Mouse (Mus musculus): ENCODE data around the gene Hadha. TPM values are rescaled to one million over a fixed set of nuclear protein-coding genes. Genes with fewer than 3 reads are reported as not detected.

The Hadha gene
- polyA plus RNA-seq, 1 experiment, result 65.9 TPM

GRCm38 (mm10) chr5:30107186-30107585 lies 47.8 kb downstream of the Hadha start:
- Histone ChIP-seq H3K4me3 (ENCODE audit: insufficient read depth, poor library complexity, severe bottlenecking) (no peak overlapping the region), H3K36me3 (ENCODE audit: control insufficient read depth, insufficient read depth) (no peaks in the 10 kb centered on the region), H3K79me3 (ENCODE audit: low read depth) (no peaks in the 10 kb centered on the region), H3ac (ENCODE audit: control insufficient read depth, insufficient read length, low read depth) (no peak overlapping the region), H3K27me3 (ENCODE audit: control insufficient read depth, insufficient read depth, insufficient read length) (peaks cover 41% of the 10 kb centered on the region), H3K79me2 (ENCODE audit: control insufficient read depth, insufficient read depth) (no peaks in the 10 kb centered on the region)
- TF ChIP-seq CEBPB (IDR thresholded peaks at IDR 0.05; ENCODE audit: low read depth) (no peak), USF1 (IDR thresholded peaks at IDR 0.05; ENCODE audit: low read depth) (no peak), MYOD1 (IDR thresholded peaks at IDR 0.05; ENCODE audit: control insufficient read depth, insufficient read length, low read depth) (no peak), FOSL1 (IDR thresholded peaks at IDR 0.05; ENCODE audit: insufficient read depth, low read length, poor library complexity, severe bottlenecking) (no peak), MAX (IDR thresholded peaks at IDR 0.05) (no peak), MYOG (IDR thresholded peaks at IDR 0.05; ENCODE audit: control insufficient read depth, extremely low read depth, insufficient read length) (no peak), CTCF (IDR thresholded peaks at IDR 0.05; ENCODE audit: control insufficient read depth, insufficient read depth, insufficient read length) (no peak)

- TF ChIP-seq MYOD1 (IDR thresholded peaks at IDR 0.05; ENCODE audit: control insufficient read depth, insufficient read length, low read depth) (no peak), MAX (IDR thresholded peaks at IDR 0.05) (no peak), USF1 (IDR thresholded peaks at IDR 0.05; ENCODE audit: low read depth) (no peak), CEBPB (IDR thresholded peaks at IDR 0.05; ENCODE audit: low read depth) (no peak), CTCF (IDR thresholded peaks at IDR 0.05; ENCODE audit: control insufficient read depth, insufficient read depth, insufficient read length) (no peak), FOSL1 (IDR thresholded peaks at IDR 0.05; ENCODE audit: insufficient read depth, low read length, poor library complexity, severe bottlenecking) (no peak), MYOG (IDR thresholded peaks at IDR 0.05; ENCODE audit: control insufficient read depth, extremely low read depth, insufficient read length) (no peak)
- H3K27me3 ChIP-seq (ENCODE audit: control insufficient read depth, insufficient read depth, insufficient read length), result peaks cover 43% of the 10 kb centered on the region
- H3K79me3 ChIP-seq (ENCODE audit: low read depth), result no peaks in the 10 kb centered on the region
Measured at GRCm38 (mm10) chr5:30106756-30107155, 48.2 kb downstream of the Hadha start.

DNA sequence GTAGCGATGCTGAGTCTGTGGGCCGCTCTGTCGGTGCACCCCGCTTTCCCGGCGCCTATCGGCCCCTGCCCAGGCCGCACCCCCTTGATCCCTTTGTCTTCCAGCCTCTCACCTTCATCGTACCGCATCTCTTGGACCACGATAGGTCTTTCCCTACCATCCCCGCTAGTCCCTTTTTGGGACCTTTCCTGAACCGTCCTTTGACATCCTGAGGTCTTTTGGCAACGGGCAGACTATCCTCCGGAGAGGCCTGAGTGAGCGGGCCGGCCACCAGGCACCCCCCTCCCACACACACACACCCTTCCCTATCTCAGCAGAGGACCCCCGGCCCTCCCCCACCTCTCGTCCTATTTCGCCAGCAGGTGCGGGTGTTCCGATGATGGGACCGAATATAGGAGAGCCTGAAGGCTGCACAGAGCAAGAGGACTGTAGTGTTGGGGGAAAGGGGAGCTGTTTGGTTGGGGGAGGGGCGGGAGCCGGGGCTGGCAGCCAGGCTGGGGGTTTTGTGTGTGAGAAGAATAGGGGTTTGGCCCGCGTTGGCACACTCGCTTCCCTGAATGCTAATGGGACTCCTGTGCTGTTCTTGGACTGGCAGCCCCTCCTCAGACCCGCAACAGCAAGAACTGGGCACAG lies 49.2 kb downstream of the Hadha start, which contains the start of gene 3110082J24Rik:
TSS of gene 3110082J24Rik (minus strand) at position 419 of the 633 bp plus-strand sequence.
- Histone ChIP-seq H3ac (ENCODE audit: control insufficient read depth, insufficient read length, low read depth) (peak within 1 kb of the TSS; percentile 27), H3K79me3 (ENCODE audit: low read depth) (no peaks in the 10 kb centered on the region), H3K36me3 (ENCODE audit: control insufficient read depth, insufficient read depth) (no peaks in the 10 kb centered on the region), H3K79me2 (ENCODE audit: control insufficient read depth, insufficient read depth) (no peaks in the 10 kb centered on the region), H3K4me3 (ENCODE audit: insufficient read depth, poor library complexity, severe bottlenecking) (peak within 1 kb of the TSS; percentile 2), H3K27me3 (ENCODE audit: control insufficient read depth, insufficient read depth, insufficient read length) (peaks cover 43% of the 10 kb centered on the region)
- no peak for TF ChIP-seq CEBPB (IDR thresholded peaks at IDR 0.05; ENCODE audit: low read depth)
- TF ChIP-seq CTCF (IDR thresholded peaks at IDR 0.05; ENCODE audit: control insufficient read depth, insufficient read depth, insufficient read length), result no peak
- no peak for TF ChIP-seq FOSL1 (IDR thresholded peaks at IDR 0.05; ENCODE audit: insufficient read depth, low read length, poor library complexity, severe bottlenecking)
- TF ChIP-seq MYOD1 (IDR thresholded peaks at IDR 0.05; ENCODE audit: control insufficient read depth, insufficient read length, low read depth), result no peak
- TF ChIP-seq USF1 (IDR thresholded peaks at IDR 0.05; ENCODE audit: low read depth), result no peak
- TF ChIP-seq MYOG (IDR thresholded peaks at IDR 0.05; ENCODE audit: control insufficient read depth, extremely low read depth, insufficient read length), result no peak
- TF ChIP-seq MAX (IDR thresholded peaks at IDR 0.05), result no peak

More at GRCm38 (mm10) chr5:30106756-30107155, 48.2 kb downstream of the Hadha start:
- Histone ChIP-seq H3K36me3 (ENCODE audit: control insufficient read depth, insufficient read depth) (no peaks in the 10 kb centered on the region), H3K4me3 (ENCODE audit: insufficient read depth, poor library complexity, severe bottlenecking) (no peak overlapping the region), H3ac (ENCODE audit: control insufficient read depth, insufficient read length, low read depth) (no peak overlapping the region), H3K79me2 (ENCODE audit: control insufficient read depth, insufficient read depth) (no peaks in the 10 kb centered on the region)

- peak within 1 kb of the TSS; percentile 39 for H3ac ChIP-seq (ENCODE audit: control insufficient read depth, insufficient read length, low read depth)
- H3K79me2 ChIP-seq (ENCODE audit: control insufficient read depth, insufficient read depth), result no peaks in the 10 kb centered on the region
- no peak for TF ChIP-seq MAX (IDR thresholded peaks at IDR 0.05)
- TF ChIP-seq USF1 (IDR thresholded peaks at IDR 0.05; ENCODE audit: low read depth), result peak; percentile 46
- no peaks in the 10 kb centered on the region for H3K79me3 ChIP-seq (ENCODE audit: low read depth)
- peak within 1 kb of the TSS; percentile 2 for H3K4me3 ChIP-seq (ENCODE audit: insufficient read depth, poor library complexity, severe bottlenecking)
- peaks cover 43% of the 10 kb centered on the region for H3K27me3 ChIP-seq (ENCODE audit: control insufficient read depth, insufficient read depth, insufficient read length)
- no peaks in the 10 kb centered on the region for H3K36me3 ChIP-seq (ENCODE audit: control insufficient read depth, insufficient read depth)
Measured at GRCm38 (mm10) chr5:30104841-30105667, 49.9 kb downstream of the Hadha start, which contains the start of gene Garem2. Garem2 (plus strand) TSS chr5:30105161.

GRCm38 (mm10) chr5:30104339-30104738 lies 50.6 kb downstream of the Hadha start:
- no peaks in the 10 kb centered on the region for H3K79me3 ChIP-seq (ENCODE audit: low read depth)
- no peak overlapping the region for H3K4me3 ChIP-seq (ENCODE audit: insufficient read depth, poor library complexity, severe bottlenecking)
- no peaks in the 10 kb centered on the region for H3K79me2 ChIP-seq (ENCODE audit: control insufficient read depth, insufficient read depth)
- no peak overlapping the region for H3ac ChIP-seq (ENCODE audit: control insufficient read depth, insufficient read length, low read depth)
- TF ChIP-seq MYOD1 (IDR thresholded peaks at IDR 0.05; ENCODE audit: control insufficient read depth, insufficient read length, low read depth), result no peak
- peak; percentile 56 for TF ChIP-seq CTCF (IDR thresholded peaks at IDR 0.05; ENCODE audit: control insufficient read depth, insufficient read depth, insufficient read length)
- no peaks in the 10 kb centered on the region for H3K36me3 ChIP-seq (ENCODE audit: control insufficient read depth, insufficient read depth)
- H3K27me3 ChIP-seq (ENCODE audit: control insufficient read depth, insufficient read depth, insufficient read length), result peaks cover 40% of the 10 kb centered on the region

Data from C2C12 (cell line).